Mouse (Mus musculus) heart, embryonic 15.5 days (tissue): ENCODE results near the gene P3h4. TPM values are rescaled to one million over a fixed set of nuclear protein-coding genes. Genes with fewer than 3 reads are reported as not detected.

Source experiments
- ATAC-seq: fragments of 200-750 bp; cut with Nextera tagmentation; replicated peaks from 2 replicates; pipeline ENCODE4 v1.8.0; 2017; ENCODE audit warnings: low read depth, moderate TSS enrichment; ENCODE audit not compliant: insufficient number of reproducible peaks, insufficient read depth, low FRiP score
- H3K27ac ChIP-seq: fragments of 300-500 bp; sonication (generic); 2 replicates; pipeline ENCODE4 v1.5.1; 2015; ENCODE audit warnings: mild to moderate bottlenecking, inconsistent platforms
- H3K27me3 ChIP-seq: fragments of 300-500 bp; sonication (generic); 2 replicates; pipeline ENCODE4 v1.6.1; 2015; ENCODE audit warnings: inconsistent platforms
- H3K36me3 ChIP-seq: fragments of 300-500 bp; sonication (generic); 2 replicates; pipeline ENCODE4 v1.6.1; 2015; ENCODE audit warnings: mild to moderate bottlenecking, inconsistent platforms
- H3K4me1 ChIP-seq: fragments of 300-500 bp; sonication (generic); replicated peaks from 2 replicates; pipeline ENCODE4 v1.6.1; 2015; ENCODE audit warnings: inconsistent platforms
- H3K4me2 ChIP-seq: fragments of 300-500 bp; sonication (generic); 2 replicates; pipeline ENCODE4 v1.6.1; 2015; ENCODE audit warnings: inconsistent platforms, mild to moderate bottlenecking, moderate library complexity
- H3K4me3 ChIP-seq: fragments of 300-500 bp; sonication (generic); 2 replicates; pipeline ENCODE4 v1.5.1; 2015; ENCODE audit warnings: mild to moderate bottlenecking, inconsistent platforms
- H3K9ac ChIP-seq: fragments of 300-500 bp; sonication (generic); 2 replicates; pipeline ENCODE4 v1.6.1; 2015; ENCODE audit warnings: mild to moderate bottlenecking, inconsistent platforms
- H3K9me3 ChIP-seq: fragments of 300-500 bp; sonication (generic); replicated peaks from 2 replicates; pipeline ENCODE4 v1.6.1; 2016; ENCODE audit warnings: inconsistent platforms
- WGBS: fragments of 180-500 bp; shearing (Covaris S2); methylation state at CpG from one replicate; pipeline ENCODE4 v1.1.7; 2015; ENCODE audit warnings: mixed read lengths; 5-methylcytosine and 5-hydroxymethylcytosine counted together
- polyA plus RNA-seq: library from polyadenylated mRNA; unstranded; fragments of >200 nt; fragmentation: Nextera tagmentation; extraction: Ambion mirVana; gene quantifications from 2 replicates; pipeline ENCODE4 v1.2.1, GENCODE M21; 2015

P3h4 gene
- polyA plus RNA-seq, 1 experiment from 2014 or later = 48.3 TPM

GRCm38 (mm10) chr11:100428612-100429199 lies 14.1 kb upstream of the P3h4 start:
- 20% methylated on average over 9 of the region's 9 CpGs for WGBS
- peak overlapping the region; percentile 26; the same call in 1 of the 2 replicates for H3K9ac ChIP-seq
- 0 out of 2 replicates have a peak, but pooled peaks cover 3% of the 10 kb centered on the region for H3K36me3 ChIP-seq
- H3K27ac ChIP-seq = peak overlapping the region; percentile 82
- H3K4me3 ChIP-seq = no peak overlapping the region
- ATAC-seq = peak; percentile 56
- no peaks in the 10 kb centered on the region for H3K9me3 ChIP-seq
- H3K27me3 ChIP-seq = no peaks in the 10 kb centered on the region
- no peak overlapping the region for H3K4me2 ChIP-seq
- H3K4me1 ChIP-seq = peaks cover 49% of the 10 kb centered on the region

GRCm38 (mm10) chr11:100426820-100427219 lies 12.2 kb upstream of the P3h4 start:
- H3K9me3 ChIP-seq = no peaks in the 10 kb centered on the region
- no peaks in the 10 kb centered on the region for H3K27me3 ChIP-seq
- no peak overlapping the region for H3K27ac ChIP-seq
- WGBS = 80% methylated on average over 3 of the region's 3 CpGs
- no peak overlapping the region for H3K4me3 ChIP-seq
- no peak overlapping the region for H3K9ac ChIP-seq
- peaks cover 17% of the 10 kb centered on the region; the same call in 1 of the 2 replicates for H3K36me3 ChIP-seq
- H3K4me1 ChIP-seq = peaks cover 45% of the 10 kb centered on the region
- H3K4me2 ChIP-seq = no peak overlapping the region
- no peak for ATAC-seq

- WGBS = 16% methylated on average over 7 of the region's 7 CpGs
- no peak overlapping the region for H3K9ac ChIP-seq
- peaks cover 42% of the 10 kb centered on the region for H3K4me1 ChIP-seq
- H3K36me3 ChIP-seq = peaks cover 17% of the 10 kb centered on the region; the same call in 1 of the 2 replicates
- H3K4me3 ChIP-seq = no peak overlapping the region
- no peak overlapping the region for H3K4me2 ChIP-seq
- no peak for ATAC-seq
- 0 out of 2 replicates have a peak overlapping the region, but pooled peaks have one; percentile 15 for H3K27ac ChIP-seq
- no peaks in the 10 kb centered on the region for H3K27me3 ChIP-seq
- no peaks in the 10 kb centered on the region for H3K9me3 ChIP-seq
These were observed 11.2 kb upstream of the P3h4 start for GRCm38 (mm10) chr11:100425851-100426250.

GRCm38 (mm10) chr11:100423836-100424235 lies 9.2 kb upstream of the P3h4 start:
- no peak overlapping the region for H3K9ac ChIP-seq
- no peak overlapping the region for H3K27ac ChIP-seq
- H3K4me3 ChIP-seq = no peak overlapping the region
- peaks cover 22% of the 10 kb centered on the region for H3K4me1 ChIP-seq
- H3K4me2 ChIP-seq = no peak overlapping the region
- H3K9me3 ChIP-seq = no peaks in the 10 kb centered on the region
- no peak for ATAC-seq
- H3K27me3 ChIP-seq = no peaks in the 10 kb centered on the region
- WGBS = 87% methylated on average over 7 of the region's 7 CpGs
- peaks cover 17% of the 10 kb centered on the region; the same call in 1 of the 2 replicates for H3K36me3 ChIP-seq

GRCm38 (mm10) chr11:100421537-100421936 lies 6.9 kb upstream of the P3h4 start:
- Histone ChIP-seq H3K9me3 (no peaks in the 10 kb centered on the region), H3K36me3 (peaks cover 17% of the 10 kb centered on the region; the same call in 1 of the 2 replicates), H3K27me3 (no peaks in the 10 kb centered on the region), H3K4me2 (no peak overlapping the region), H3K27ac (no peak overlapping the region), H3K4me3 (no peak overlapping the region), H3K4me1 (peaks cover 20% of the 10 kb centered on the region), H3K9ac (no peak overlapping the region)
- ATAC-seq = no peak
- 65% methylated on average over 8 of the region's 8 CpGs for WGBS

- WGBS = 1% methylated on average over 31 of the region's 31 CpGs
- peak within 1 kb of the TSS; percentile 91 for H3K27ac ChIP-seq
- peaks cover 51% of the 10 kb centered on the region for H3K4me1 ChIP-seq
- H3K27me3 ChIP-seq = no peaks in the 10 kb centered on the region
- H3K4me3 ChIP-seq = peak within 1 kb of the TSS; percentile 63
- H3K36me3 ChIP-seq = peaks cover 4% of the 10 kb centered on the region
- peak; percentile 47 for ATAC-seq
- H3K9ac ChIP-seq = peak within 1 kb of the TSS; percentile 76
- peak within 1 kb of the TSS; percentile 85 for H3K4me2 ChIP-seq
- no peaks in the 10 kb centered on the region for H3K9me3 ChIP-seq
These were observed 532 bp upstream of the P3h4 start, which contains the start of gene Fkbp10 for GRCm38 (mm10) chr11:100414914-100415822. TSS of gene Fkbp10 (plus strand) at chr11:100415697.

DNA sequence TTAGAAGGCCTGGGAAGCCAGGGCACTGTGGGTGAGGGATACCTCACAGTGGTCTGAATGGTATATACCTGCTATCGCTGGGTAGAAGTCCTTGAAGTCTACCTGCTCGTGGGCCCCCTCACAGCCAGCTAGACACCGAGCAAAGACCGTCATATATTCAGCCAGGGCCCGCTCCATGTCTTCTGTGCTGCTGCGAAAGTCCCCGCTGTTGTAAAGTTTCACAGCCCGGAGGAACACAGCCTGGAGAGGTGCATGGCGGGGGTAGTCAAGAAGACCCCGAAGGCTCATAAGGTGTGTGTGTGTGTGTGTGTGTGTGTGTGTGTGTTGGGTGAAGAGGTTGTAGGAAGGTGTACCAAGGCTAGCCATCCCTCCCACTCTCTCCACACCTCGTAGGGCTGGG lies 1.1 kb downstream of the P3h4 start:
- no peak for ATAC-seq
- Histone ChIP-seq H3K9me3 (no peaks in the 10 kb centered on the region), H3K4me3 (peak overlapping the region; percentile 63), H3K9ac (peak overlapping the region; percentile 76), H3K27ac (peak overlapping the region; percentile 91), H3K27me3 (no peaks in the 10 kb centered on the region), H3K4me1 (peaks cover 51% of the 10 kb centered on the region), H3K36me3 (peaks cover 12% of the 10 kb centered on the region), H3K4me2 (peak overlapping the region; percentile 85)
- WGBS = 51% methylated on average over 11 of the region's 11 CpGs

DNA sequence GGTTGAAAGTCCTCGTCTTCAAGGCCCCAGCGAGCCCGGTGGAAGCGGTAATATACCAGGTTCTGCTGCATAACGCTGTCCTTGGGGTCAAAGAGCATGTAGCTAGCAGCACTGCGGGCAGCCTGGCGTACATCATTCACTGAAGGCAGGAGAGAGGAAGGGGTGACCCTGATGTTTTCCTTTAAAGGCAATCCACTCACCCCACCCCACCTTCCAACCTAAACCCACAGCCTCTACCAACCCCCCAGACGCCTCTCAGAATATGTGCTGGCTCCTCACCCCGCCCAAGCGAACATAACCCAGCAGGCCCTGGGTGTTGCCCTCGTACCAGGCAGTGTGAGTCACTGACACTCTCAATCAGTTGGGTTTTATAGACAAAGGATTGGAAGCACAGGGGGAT lies 2.9 kb downstream of the P3h4 start:
- H3K9ac ChIP-seq = no peak overlapping the region
- 63% methylated on average over 11 of the region's 11 CpGs for WGBS
- peaks cover 16% of the 10 kb centered on the region for H3K36me3 ChIP-seq

GRCm38 (mm10) chr11:100409686-100410085 lies 5.0 kb downstream of the P3h4 start:
- Histone ChIP-seq H3K36me3 (peaks cover 16% of the 10 kb centered on the region), H3K4me3 (no peak overlapping the region), H3K4me1 (peaks cover 45% of the 10 kb centered on the region), H3K27ac (no peak overlapping the region), H3K9me3 (no peaks in the 10 kb centered on the region), H3K27me3 (no peaks in the 10 kb centered on the region), H3K4me2 (no peak overlapping the region), H3K9ac (no peak overlapping the region)
- no peak for ATAC-seq
- WGBS = 82% methylated on average over 3 of the region's 3 CpGs

More for the DNA sequence above, 2.9 kb downstream of the P3h4 start:
- no peak for ATAC-seq
- H3K9me3 ChIP-seq = no peaks in the 10 kb centered on the region
- peaks cover 53% of the 10 kb centered on the region for H3K4me1 ChIP-seq
- H3K27ac ChIP-seq = no peak overlapping the region
- H3K4me3 ChIP-seq = 0 out of 2 replicates have a peak overlapping the region, but pooled peaks have one; percentile 9
- no peaks in the 10 kb centered on the region for H3K27me3 ChIP-seq
- H3K4me2 ChIP-seq = peak overlapping the region; percentile 85

DNA sequence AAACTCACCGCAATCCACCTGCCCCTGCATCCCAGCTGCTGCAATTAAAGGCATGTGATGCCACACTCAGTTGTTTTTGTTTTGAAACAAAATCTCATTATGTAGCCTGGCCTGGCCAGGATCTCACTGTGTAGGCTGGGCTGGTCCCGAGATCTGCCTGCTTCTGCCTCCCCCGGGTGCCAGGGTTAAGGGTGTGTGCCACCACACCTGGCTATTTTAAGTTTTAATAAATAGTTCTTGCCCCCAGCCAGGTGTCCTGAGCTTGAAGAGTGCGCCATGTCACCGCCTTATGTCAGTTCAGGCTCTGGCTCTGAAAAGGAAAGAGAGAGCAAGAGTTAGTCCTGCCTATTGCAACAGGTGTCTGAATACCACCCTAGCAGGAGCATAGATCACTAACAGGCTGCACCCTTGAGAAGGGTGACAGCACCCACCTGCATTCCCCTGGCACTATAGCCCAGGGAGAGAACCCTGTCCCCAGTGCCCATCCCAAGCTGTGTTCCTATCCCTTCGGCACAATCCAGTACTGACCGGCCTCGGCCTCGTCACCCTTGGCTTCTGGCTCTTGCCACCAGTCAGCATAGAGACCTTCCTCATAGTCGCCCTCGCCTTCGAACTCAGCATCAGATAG lies 5.7 kb downstream of the P3h4 start:
- Histone ChIP-seq H3K27ac (no peak overlapping the region), H3K4me3 (no peak overlapping the region), H3K9ac (no peak overlapping the region), H3K4me2 (no peak overlapping the region), H3K36me3 (peaks cover 16% of the 10 kb centered on the region), H3K9me3 (no peaks in the 10 kb centered on the region), H3K27me3 (no peaks in the 10 kb centered on the region), H3K4me1 (peaks cover 52% of the 10 kb centered on the region)
- WGBS = 89% methylated on average over 12 of the region's 12 CpGs
- ATAC-seq = no peak
